Mouse (Mus musculus) midbrain, embryonic 13.5 days (tissue): ENCODE results near the gene Tmem238l. TPM values are rescaled to one million over a fixed set of nuclear protein-coding genes. Genes with fewer than 3 reads are reported as not detected.

Source experiments
- ATAC-seq: fragments of 200-750 bp; cut with Nextera tagmentation; 2 replicates; pipeline ENCODE4 v1.8.0; 2017; ENCODE audit warnings: mild to moderate bottlenecking, moderate TSS enrichment, moderate library complexity
- H3K27ac ChIP-seq: fragments of 300-500 bp; sonication (generic); 2 replicates; pipeline ENCODE4 v1.5.1; 2015; ENCODE audit warnings: inconsistent platforms, mild to moderate bottlenecking, moderate library complexity
- H3K27me3 ChIP-seq: fragments of 300-500 bp; sonication (generic); 2 replicates; pipeline ENCODE4 v1.6.1; 2015; ENCODE audit warnings: mild to moderate bottlenecking, inconsistent platforms
- H3K36me3 ChIP-seq: fragments of 300-500 bp; sonication (generic); 2 replicates; pipeline ENCODE4 v1.6.1; 2015; ENCODE audit warnings: mild to moderate bottlenecking, inconsistent platforms
- H3K4me1 ChIP-seq: fragments of 300-500 bp; sonication (generic); replicated peaks from 2 replicates; pipeline ENCODE4 v1.6.1; 2015; ENCODE audit warnings: inconsistent platforms
- H3K4me2 ChIP-seq: fragments of 300-500 bp; sonication (generic); replicated peaks from 2 replicates; pipeline ENCODE4 v1.6.1; 2015; ENCODE audit warnings: moderate library complexity, mild to moderate bottlenecking, inconsistent platforms
- H3K4me3 ChIP-seq: fragments of 300-500 bp; sonication (generic); replicated peaks from 2 replicates; pipeline ENCODE4 v1.5.1; 2015; ENCODE audit warnings: mild to moderate bottlenecking, inconsistent platforms
- H3K9ac ChIP-seq: fragments of 300-500 bp; sonication (generic); replicated peaks from 2 replicates; pipeline ENCODE4 v1.6.1; 2015; ENCODE audit warnings: mild to moderate bottlenecking, inconsistent platforms
- H3K9me3 ChIP-seq: fragments of 300-500 bp; sonication (generic); 2 replicates; pipeline ENCODE4 v1.6.1; 2016; ENCODE audit warnings: mild to moderate bottlenecking, inconsistent platforms
- WGBS: fragments of 180-500 bp; shearing (Covaris S2); methylation state at CpG from one replicate; pipeline ENCODE4 v1.1.7; 2015; 5-methylcytosine and 5-hydroxymethylcytosine counted together
- polyA plus RNA-seq: library from polyadenylated mRNA; unstranded; fragments of >200 nt; fragmentation: Nextera tagmentation; extraction: Ambion mirVana; gene quantifications from 2 replicates; pipeline ENCODE4 v1.2.1, GENCODE M21; 2015

Tmem238l gene
- polyA plus RNA-seq, 1 experiment from 2014 or later: not detected

DNA sequence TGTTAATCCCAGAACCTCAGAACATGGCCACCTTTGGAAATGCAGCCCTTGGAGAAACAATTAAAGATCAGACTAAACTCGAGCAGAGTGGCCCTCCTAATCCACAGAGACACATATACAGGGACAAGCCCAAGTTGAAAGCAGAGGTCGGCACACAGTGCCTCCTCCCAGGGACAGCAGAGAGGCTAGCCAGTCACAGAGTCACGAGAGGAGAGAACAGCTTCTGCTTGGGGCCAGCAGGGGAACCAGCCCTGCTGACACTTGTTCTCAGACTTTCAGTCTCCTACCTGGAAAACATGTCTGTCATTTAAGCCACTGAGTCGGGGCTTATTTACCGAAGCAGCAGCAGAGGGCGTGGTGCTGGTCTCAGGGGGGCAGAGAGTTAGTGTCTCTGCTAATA, 9.9 kb upstream of the Tmem238l start:
- Histone ChIP-seq H3K4me2 (no peak overlapping the region), H3K9ac (no peak overlapping the region), H3K9me3 (no peaks in the 10 kb centered on the region), H3K4me3 (no peak overlapping the region), H3K4me1 (no peaks in the 10 kb centered on the region), H3K36me3 (no peaks in the 10 kb centered on the region), H3K27me3 (no peaks in the 10 kb centered on the region), H3K27ac (no peak overlapping the region)
- WGBS: 68% methylated on average over 6 of the region's 6 CpGs
- ATAC-seq: no peak

GRCm38 (mm10) chr11:66946922-66947321, 9.5 kb upstream of the Tmem238l start:
- H3K36me3 ChIP-seq: no peaks in the 10 kb centered on the region
- 85% methylated on average over 6 of the region's 6 CpGs for WGBS
- no peak overlapping the region for H3K27ac ChIP-seq
- no peaks in the 10 kb centered on the region for H3K9me3 ChIP-seq
- H3K4me1 ChIP-seq: no peaks in the 10 kb centered on the region
- no peak overlapping the region for H3K4me2 ChIP-seq
- no peaks in the 10 kb centered on the region for H3K27me3 ChIP-seq
- ATAC-seq: no peak
- H3K4me3 ChIP-seq: no peak overlapping the region
- no peak overlapping the region for H3K9ac ChIP-seq

DNA sequence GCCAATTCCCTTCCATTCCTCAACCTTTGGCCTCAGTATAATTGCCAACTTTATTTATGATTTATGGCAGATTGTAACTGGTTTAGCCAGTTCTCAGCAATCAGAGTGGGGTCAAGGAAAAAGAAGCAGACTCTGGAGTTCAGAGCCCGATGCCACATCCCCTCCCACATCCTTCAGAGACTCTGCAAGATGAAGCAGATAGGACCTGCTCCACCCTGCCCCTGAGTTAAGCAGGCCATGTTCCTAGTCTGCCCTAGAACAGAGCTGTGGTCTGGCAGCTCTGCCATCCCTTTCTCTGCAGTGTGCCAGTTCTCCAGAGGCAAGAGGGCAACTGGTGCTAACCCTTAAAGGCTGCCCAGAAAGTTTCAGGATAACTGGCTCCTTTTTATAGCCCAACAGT, 4.4 kb downstream of the Tmem238l start:
- Histone ChIP-seq H3K27me3 (no peaks in the 10 kb centered on the region), H3K27ac (no peak overlapping the region), H3K4me3 (no peak overlapping the region), H3K4me2 (no peak overlapping the region), H3K9ac (no peak overlapping the region), H3K36me3 (no peaks in the 10 kb centered on the region), H3K4me1 (no peaks in the 10 kb centered on the region), H3K9me3 (no peaks in the 10 kb centered on the region)
- ATAC-seq: no peak
- WGBS: 95% methylated on average over 1 of the region's 1 CpGs

- Histone ChIP-seq H3K27me3 (no peaks in the 10 kb centered on the region), H3K36me3 (no peaks in the 10 kb centered on the region), H3K9me3 (no peaks in the 10 kb centered on the region), H3K4me2 (no peak overlapping the region), H3K27ac (no peak overlapping the region), H3K4me3 (no peak overlapping the region), H3K9ac (no peak overlapping the region), H3K4me1 (no peaks in the 10 kb centered on the region)
- no peak for ATAC-seq
- WGBS: 87% methylated on average over 12 of the region's 12 CpGs
Observed at GRCm38 (mm10) chr11:66961447-66962176, 5.2 kb downstream of the Tmem238l start.

- Histone ChIP-seq H3K4me2 (no peak overlapping the region), H3K9me3 (no peaks in the 10 kb centered on the region), H3K4me3 (no peak overlapping the region), H3K27ac (no peak overlapping the region), H3K4me1 (no peaks in the 10 kb centered on the region), H3K27me3 (no peaks in the 10 kb centered on the region), H3K9ac (no peak overlapping the region), H3K36me3 (no peaks in the 10 kb centered on the region)
- 94% methylated on average over 1 of the region's 1 CpGs for WGBS
- no peak for ATAC-seq
Observed at GRCm38 (mm10) chr11:66963462-66963861, 7.0 kb downstream of the Tmem238l start.

DNA sequence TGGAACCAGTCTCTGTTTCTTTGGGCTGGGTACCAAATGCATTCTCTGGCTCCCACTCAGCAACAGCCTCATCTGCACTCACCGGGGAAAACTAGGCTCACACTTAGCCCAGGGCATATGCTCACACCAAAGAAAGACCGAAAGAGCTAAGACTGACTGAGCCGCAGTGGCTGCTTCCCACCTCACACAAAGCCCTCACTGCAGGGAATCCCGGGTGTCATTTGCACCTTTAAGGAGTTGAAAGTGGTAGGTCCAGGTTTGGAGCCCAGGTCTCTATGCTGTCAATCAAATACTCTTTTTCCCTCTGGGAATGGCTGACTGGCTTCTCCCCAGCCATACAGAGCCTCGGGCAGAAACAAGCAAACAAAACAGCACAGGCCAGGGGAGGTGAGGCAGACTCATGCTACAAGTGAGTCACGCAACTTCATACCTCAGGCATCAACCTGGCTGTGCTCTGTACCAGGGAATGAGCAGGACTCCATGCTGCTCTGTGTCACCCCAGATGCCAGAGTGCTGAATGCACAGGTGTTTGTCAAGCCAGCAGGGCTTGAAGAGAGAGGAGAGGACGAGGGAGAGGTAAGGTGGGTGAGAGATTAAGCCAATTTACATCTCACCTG, 10.2 kb downstream of the Tmem238l start:
- WGBS: 28% methylated on average over 7 of the region's 7 CpGs
- Histone ChIP-seq H3K9me3 (no peaks in the 10 kb centered on the region), H3K27me3 (no peaks in the 10 kb centered on the region), H3K27ac (no peak overlapping the region), H3K4me2 (no peak overlapping the region), H3K4me1 (no peaks in the 10 kb centered on the region), H3K4me3 (no peak overlapping the region), H3K9ac (no peak overlapping the region), H3K36me3 (no peaks in the 10 kb centered on the region)
- ATAC-seq: no peak

DNA sequence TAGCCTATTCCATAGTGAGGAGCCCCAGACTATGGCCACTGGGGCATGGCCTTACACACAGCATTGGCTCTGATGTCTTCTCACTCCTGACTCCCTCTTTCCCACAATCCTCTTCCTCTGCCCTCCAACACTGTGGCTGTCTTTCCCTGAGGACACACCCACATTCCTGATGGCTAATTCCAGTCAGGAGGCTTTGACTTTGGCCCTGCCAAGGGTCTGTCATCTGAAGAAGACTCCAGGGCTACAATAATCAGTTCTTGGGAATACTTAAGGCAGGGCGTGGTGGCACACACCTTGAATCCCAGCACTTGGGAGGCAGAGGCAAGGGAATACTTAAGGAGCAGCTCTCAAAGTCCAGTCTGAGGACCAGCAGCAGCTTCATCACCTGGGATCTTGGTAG, 12.1 kb downstream of the Tmem238l start:
- no peak for ATAC-seq
- H3K9ac ChIP-seq: no peak overlapping the region
- H3K4me2 ChIP-seq: no peak overlapping the region
- no peaks in the 10 kb centered on the region for H3K4me1 ChIP-seq
- H3K9me3 ChIP-seq: no peaks in the 10 kb centered on the region
- H3K27me3 ChIP-seq: no peaks in the 10 kb centered on the region
- no peaks in the 10 kb centered on the region for H3K36me3 ChIP-seq
- no peak overlapping the region for H3K27ac ChIP-seq
- no peak overlapping the region for H3K4me3 ChIP-seq
- 87% methylated on average over 1 of the region's 1 CpGs for WGBS

DNA sequence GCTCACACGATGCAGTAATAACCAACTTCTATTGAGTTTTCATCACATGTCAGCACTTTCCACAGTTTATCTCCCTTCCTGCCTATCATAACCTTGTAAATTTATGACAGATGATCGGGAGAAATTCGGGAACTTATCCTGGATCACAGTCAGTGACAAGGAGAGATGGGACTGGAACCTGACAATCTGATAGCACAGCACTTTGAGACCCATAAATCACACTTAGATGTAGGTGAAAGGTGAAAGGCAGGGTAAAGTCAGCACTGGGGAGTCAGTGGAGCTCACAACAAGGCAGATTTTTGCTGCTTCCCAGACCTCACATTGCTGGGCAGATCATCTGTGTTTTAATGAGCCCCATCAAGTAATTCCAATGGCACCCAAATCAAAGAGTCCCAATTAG, 17.1 kb downstream of the Tmem238l start:
- H3K27ac ChIP-seq: no peak overlapping the region
- H3K9me3 ChIP-seq: peaks cover 4% of the 10 kb centered on the region; the same call in 1 of the 2 replicates
- no peak overlapping the region for H3K9ac ChIP-seq
- 90% methylated on average over 3 of the region's 3 CpGs for WGBS
- no peaks in the 10 kb centered on the region for H3K4me1 ChIP-seq
- H3K36me3 ChIP-seq: no peaks in the 10 kb centered on the region
- H3K4me3 ChIP-seq: no peak overlapping the region
- ATAC-seq: no peak
- no peaks in the 10 kb centered on the region for H3K27me3 ChIP-seq
- no peak overlapping the region for H3K4me2 ChIP-seq

DNA sequence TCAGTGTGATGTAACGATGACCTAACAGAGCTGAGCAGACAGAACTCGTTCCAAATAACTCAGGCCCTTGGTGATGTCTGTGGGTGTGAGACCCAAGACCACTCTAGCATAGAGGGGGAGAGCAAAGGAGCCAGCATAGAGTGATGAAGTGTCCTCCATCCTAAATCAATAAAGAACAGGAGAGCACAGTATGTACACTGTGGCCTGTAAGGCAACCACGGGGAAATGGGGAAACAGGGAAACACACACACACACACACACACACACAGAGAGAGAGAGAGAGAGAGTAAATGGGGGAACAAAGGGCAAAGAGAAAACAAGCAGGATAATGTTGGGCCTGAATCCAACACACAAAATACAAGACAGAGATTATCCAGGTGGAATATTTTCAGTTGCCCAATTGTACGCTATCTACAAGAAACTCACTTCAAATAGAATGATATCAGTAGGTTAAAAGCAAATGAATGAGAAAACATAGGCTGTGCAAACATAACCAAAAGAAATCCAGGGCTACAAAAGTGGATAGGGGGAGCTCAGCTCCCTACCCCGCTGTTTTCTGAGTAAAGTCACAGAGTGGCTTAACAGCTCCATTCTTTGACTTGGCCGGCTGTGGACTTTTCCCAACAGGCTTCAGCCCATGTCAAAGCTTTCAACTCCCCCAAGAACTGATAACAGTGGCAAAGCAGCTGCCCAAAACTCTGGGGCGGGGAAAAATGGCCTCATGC, 19.3 kb downstream of the Tmem238l start:
- ATAC-seq: no peak
- Histone ChIP-seq H3K27me3 (no peaks in the 10 kb centered on the region), H3K4me2 (no peak overlapping the region)

DNA sequence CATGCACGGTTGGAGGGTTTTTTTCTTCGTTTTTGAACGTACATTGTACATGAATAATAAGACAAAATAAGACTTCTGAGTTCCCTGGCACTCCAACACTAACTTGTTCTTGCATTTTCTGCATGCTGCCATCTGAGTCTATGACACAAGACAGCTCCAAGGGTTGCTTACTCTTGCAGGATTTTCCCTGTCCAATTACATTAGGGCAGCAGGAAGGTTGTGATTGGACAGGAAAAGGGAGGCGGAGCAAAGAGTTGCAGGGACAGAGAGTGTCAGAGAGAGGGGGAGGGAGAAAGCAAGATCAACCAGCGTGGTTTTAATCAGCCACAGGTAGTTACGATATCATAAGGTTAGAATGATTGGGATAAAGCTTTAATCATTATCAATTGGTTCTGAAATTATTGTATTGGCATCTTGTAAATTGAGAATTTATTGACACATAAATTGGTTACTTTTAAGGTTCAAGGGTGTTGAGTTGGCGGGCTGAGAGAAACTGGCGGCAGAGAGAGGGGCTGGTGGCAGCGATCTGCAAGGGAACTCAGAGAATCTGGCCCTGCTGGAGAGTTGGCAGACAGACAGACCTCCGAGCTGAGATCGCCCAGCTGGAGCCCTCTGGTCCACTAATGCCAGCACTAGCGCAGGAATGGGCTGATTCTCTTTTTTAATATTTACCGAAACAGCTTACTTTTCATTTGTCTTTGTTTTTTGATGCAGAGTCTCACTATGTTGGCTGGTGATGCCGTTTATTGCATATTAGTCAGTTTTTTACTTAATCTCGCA, 25.1 kb downstream of the Tmem238l start:
- H3K4me2 ChIP-seq: no peak overlapping the region
- no peak overlapping the region for H3K9ac ChIP-seq
- H3K4me3 ChIP-seq: no peak overlapping the region
- peaks cover 19% of the 10 kb centered on the region for H3K4me1 ChIP-seq
- 80% methylated on average over 15 of the region's 15 CpGs for WGBS
- no peak for ATAC-seq
- H3K27me3 ChIP-seq: no peaks in the 10 kb centered on the region
- H3K9me3 ChIP-seq: no peaks in the 10 kb centered on the region
- H3K27ac ChIP-seq: no peak overlapping the region
- no peaks in the 10 kb centered on the region for H3K36me3 ChIP-seq

More for the DNA sequence above, 19.3 kb downstream of the Tmem238l start:
- H3K9me3 ChIP-seq: peaks cover 4% of the 10 kb centered on the region; the same call in 1 of the 2 replicates
- no peaks in the 10 kb centered on the region for H3K4me1 ChIP-seq
- no peak overlapping the region for H3K4me3 ChIP-seq
- no peak overlapping the region for H3K27ac ChIP-seq
- no peak overlapping the region for H3K9ac ChIP-seq
- no peaks in the 10 kb centered on the region for H3K36me3 ChIP-seq
- WGBS: 90% methylated on average over 7 of the region's 7 CpGs

DNA sequence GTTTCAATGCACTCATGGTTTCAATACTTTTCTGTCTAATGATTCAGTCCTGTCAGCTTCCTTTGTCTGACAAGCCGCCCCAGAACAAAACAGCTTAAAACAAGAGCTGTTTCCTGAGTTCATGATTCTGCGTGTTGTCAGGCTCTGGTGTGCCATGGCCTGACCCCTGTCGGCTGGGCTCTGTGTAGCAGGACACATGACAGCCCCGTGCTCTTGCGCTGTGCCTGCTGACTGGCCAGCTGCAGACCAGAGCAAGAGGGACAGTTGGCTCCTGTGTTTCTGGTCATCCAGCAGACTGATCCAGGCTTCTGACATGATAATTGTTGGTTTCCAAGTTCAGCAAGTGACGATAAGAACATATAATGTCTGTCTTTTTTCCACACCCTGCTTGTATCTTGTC, 26.4 kb downstream of the Tmem238l start:
- Histone ChIP-seq H3K27ac (no peak overlapping the region), H3K4me3 (no peak overlapping the region), H3K4me2 (no peak overlapping the region), H3K4me1 (peaks cover 19% of the 10 kb centered on the region), H3K9me3 (no peaks in the 10 kb centered on the region), H3K27me3 (no peaks in the 10 kb centered on the region), H3K36me3 (no peaks in the 10 kb centered on the region), H3K9ac (no peak overlapping the region)
- ATAC-seq: no peak
- 37% methylated on average over 6 of the region's 6 CpGs for WGBS
